Mouse (Mus musculus) spleen, postnatal 36 days (tissue): ENCODE data around the gene Supt3.

Experiments
- DNase-seq, 2 experiments: peaks; one replicate each; pipeline ENCODE4 v3.0.0; 2022; ENCODE audit warnings: low spot score in 2 of 2, mixed read lengths in 1 of 2

The Supt3 gene

GRCm38 (mm10) chr17:44782366-44782765 lies 5.4 kb downstream of the Supt3 start:
- DNase-seq, result no peak

DNA sequence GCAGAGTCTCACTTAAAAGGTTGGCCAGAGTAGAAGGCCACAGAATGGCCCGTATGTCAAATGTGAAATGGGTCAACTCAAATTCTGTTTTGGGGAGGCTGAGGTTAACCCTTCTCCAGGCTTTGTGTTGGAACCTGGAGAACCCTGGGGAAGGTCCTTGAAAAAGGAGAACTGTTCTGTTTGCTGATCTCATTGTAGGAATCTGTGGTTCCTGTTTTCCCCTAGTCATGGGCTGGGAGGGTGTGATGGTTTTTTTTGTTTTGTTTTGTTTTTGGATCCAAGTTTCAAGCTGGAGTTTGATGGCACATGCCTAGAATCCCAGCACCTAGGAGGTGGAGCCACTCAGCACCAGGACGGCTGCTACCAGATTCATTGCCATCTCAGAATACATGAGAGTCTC lies 6.2 kb downstream of the Supt3 start:
- DNase-seq, result no peak

- no peak for DNase-seq
These were observed 12.2 kb downstream of the Supt3 start for GRCm38 (mm10) chr17:44788982-44789747.

GRCm38 (mm10) chr17:44792218-44792917 lies 15.4 kb downstream of the Supt3 start:
- DNase-seq, result no peak

GRCm38 (mm10) chr17:44797331-44797730 lies 20.4 kb downstream of the Supt3 start:
- no peak for DNase-seq

DNA sequence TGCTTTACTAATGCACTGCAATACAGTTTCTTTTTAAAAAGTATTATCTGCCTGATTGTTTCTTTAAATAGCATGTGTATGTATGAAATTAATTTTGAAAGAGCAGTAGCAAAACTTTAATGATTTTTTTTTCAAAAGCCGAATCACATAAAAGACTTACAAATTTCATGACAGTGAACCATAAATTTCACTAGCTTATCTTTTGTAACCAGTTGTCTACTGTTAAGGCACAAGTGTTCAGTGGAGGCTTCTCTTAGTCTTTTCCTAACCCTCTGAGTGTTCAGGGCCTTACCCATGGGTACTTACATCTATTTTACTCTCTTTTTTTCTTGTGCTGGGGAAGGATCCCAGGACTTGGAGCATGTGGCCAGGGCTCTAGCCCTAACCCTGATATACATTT lies 30.1 kb downstream of the Supt3 start:
- no peak for DNase-seq

DNA sequence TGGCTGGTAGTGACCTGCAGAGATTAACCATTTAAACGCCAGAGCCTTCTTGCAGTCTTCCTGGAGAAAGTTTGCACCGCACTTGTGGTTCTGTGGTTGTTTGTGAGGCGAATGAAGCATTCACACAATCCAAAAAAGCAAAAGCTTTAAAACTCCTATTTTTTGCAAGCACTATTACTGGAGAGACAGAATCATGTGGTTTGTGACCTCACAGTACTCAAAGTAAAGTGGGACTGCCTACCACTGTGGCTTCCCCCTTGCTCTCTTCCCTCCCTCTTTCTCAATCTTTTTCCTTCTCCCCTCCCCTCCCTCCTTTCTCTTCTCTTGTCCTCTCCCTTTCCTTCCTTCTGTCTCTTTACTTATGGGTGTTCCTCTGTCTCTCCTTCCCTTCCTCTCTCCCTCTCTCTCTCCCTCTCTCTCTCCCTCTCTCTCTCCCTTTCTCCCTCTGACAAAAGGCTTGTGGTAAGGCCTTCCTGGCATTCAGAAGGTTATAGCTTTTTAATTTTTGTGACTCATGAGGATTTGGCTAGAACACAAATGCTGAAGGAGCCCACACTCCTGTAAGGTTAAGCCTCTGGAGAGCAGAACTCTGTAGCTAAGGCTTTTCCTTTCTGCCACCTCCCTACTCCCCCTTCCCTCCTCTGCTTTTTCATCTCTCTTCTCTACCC lies 37.7 kb downstream of the Supt3 start, which contains the start of gene Runx2:
Gene Runx2 (minus strand): TSS at position 290 of the 668 bp plus-strand sequence.
- DNase-seq, result no peak

GRCm38 (mm10) chr17:44818825-44819224 lies 41.9 kb downstream of the Supt3 start:
- DNase-seq, result no peak

DNA sequence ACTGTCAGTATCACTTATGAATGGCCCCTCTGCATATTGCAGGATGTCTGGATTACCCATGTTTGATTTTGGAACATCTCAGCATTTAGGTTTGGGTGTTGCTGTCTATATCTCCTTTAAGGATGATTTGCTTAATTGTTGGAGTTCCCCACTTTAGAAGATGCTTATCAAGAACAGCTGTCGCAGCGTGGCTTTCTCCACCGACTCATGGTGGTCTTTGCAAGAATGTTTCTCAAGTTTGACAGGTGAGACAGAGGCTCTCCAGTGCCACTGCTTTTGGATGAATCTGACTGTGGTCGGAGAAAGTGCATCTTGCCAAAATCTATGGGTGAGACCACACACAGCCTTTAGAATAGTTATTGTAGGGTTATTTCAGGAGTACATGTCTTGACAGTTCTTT lies 42.9 kb downstream of the Supt3 start:
- DNase-seq, result no peak

GRCm38 (mm10) chr17:44821940-44822339 lies 45.0 kb downstream of the Supt3 start:
- DNase-seq, result no peak

- no peak for DNase-seq
These were observed 50.2 kb downstream of the Supt3 start for GRCm38 (mm10) chr17:44827124-44827523.

GRCm38 (mm10) chr17:44827964-44828363 lies 51.0 kb downstream of the Supt3 start:
- DNase-seq, result peak; percentile 18 to 50

GRCm38 (mm10) chr17:44829587-44829986 lies 52.6 kb downstream of the Supt3 start:
- no peak for DNase-seq

GRCm38 (mm10) chr17:44831201-44831600 lies 54.2 kb downstream of the Supt3 start:
- DNase-seq, result no peak

GRCm38 (mm10) chr17:44842184-44842583 lies 65.2 kb downstream of the Supt3 start:
- no peak for DNase-seq

DNA sequence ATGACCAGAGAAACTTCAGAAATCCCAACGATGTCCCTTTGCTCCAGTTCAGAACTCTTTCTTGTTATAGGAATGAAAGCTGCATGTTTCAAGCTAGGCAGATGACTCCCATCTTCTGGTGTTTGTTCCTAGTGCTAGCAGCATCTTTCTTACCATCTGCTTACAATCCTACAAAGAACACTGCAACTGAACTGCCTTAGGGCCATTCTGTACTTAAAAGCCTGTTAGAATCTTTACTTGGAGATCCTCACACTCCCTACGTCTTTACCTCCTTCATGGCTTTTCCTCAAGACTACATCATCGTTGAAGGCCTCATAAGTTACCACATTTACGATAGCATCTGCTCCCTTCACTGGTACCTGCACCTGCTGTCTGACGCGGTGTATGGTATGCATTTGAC lies 86.2 kb downstream of the Supt3 start:
- no peak for DNase-seq

GRCm38 (mm10) chr17:44893592-44893991 lies 116.6 kb downstream of the Supt3 start:
- DNase-seq, result no peak

DNA sequence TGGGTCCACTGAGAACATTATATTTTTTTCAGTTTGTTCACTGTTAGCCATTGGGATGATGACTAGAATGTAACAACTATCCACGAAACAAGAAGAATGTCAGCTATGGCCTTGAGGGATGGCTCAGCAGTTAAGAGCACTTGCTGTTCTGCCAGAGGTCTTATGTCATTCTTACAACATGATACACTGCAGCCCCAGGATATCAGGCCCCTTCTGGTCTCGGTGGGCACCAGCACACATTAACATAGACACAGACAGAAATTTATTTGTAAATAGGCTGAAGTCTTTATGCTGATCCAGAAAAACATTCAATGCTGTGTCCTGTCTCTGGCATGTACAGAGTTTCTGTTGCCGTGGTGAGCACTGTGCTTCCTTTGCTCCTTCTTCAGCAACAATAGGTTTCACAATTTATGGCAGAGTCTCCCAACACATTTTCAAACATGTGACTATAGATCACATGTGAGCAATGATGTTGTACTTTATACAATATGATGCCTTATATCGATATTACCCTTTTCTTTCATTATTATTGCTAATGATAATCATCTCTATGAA lies 166.7 kb downstream of the Supt3 start:
- no peak for DNase-seq

GRCm38 (mm10) chr17:44945333-44945732 lies 168.4 kb downstream of the Supt3 start:
- DNase-seq, result no peak

DNA sequence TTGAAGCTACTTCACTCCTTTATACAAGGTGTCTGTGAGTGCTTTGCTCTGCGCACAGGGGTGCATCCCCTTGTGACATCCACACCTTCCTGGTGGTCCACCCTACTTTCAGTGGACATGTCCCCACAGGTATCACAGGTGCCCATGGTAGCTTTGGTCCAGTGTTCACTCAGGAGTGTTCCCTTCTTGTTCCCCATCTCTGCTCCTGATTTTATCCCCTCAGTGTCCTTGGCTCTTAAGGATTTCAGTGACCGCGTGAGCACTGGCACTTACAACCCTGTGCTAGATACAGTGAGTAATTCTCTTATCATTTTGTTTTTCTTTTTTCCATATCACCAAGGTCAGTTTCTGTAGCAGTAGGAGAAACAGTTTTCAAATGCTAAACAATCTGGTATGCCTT lies 171.4 kb downstream of the Supt3 start:
- no peak for DNase-seq

- no peak for DNase-seq
These were observed 179.7 kb downstream of the Supt3 start for GRCm38 (mm10) chr17:44956671-44957070.

GRCm38 (mm10) chr17:44963051-44963798 lies 186.3 kb downstream of the Supt3 start:
- DNase-seq, result no peak
